Comparison of ENCODE assay signal across 13 mouse cellular contexts in the genomic region with DNA sequence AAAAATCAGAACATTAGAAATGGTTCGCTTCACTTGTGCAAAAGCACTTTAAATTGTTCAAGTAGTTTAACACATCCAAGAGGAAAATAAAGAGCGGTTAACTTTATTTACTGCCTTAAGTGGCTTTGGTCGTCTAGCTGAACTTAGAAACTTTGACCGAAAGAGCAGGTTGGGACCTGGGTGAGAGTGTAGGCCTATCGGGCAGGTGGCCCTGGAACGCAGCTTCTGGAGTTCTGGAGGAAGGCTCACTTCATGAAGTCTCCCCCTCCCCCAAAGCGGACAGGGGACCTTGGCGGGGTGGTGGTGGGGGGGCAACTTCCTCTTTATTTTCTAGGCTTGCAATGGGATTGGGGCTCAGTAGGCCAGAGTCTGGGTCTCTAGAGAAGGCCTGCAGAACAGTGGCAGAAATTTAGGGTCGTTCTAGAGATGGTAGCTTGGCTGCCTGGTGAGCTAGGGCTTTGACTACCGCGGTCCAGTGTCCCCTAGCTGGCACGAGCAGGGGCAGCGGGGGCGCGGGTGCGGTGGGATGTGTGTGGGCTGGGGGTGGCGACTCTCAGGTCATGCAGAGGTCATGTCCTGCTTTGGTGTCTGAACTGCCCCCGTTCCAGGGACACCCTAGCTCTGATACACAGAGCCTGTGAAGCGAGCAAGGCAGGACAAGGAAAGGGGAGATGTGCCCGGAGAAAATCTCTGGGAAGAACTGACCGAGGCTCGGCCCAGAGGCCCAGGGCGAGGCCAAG. TPM values are rescaled to one million over a fixed set of nuclear protein-coding genes. Genes with fewer than 3 reads are reported as not detected.
DNase-seq lines count a peak whose midpoint lies in the region; ATAC-seq and TF ChIP-seq lines count a peak whose summit lies in the region.
"Had no signal": no experiment of that assay in that cellular context is flagged by ENCODE, and none has a peak within 500 bp of the region (broad histone marks: within the 10 kb centered on the region; RNA-seq: fewer than 3 reads in every experiment).

No protein-coding gene starts in this region.

- H3K9ac ChIP-seq in forebrain, postnatal 0 days: no peak overlapping the region
- H3K9ac ChIP-seq in midbrain, embryonic 11.5 days (ENCODE audit: low read length): no peak overlapping the region
- H3K9ac ChIP-seq: embryonic facial prominence, embryonic 13.5 days had no signal

- H3K36me3 ChIP-seq in forebrain, postnatal 0 days (ENCODE audit: insufficient read depth): no peaks in the 10 kb centered on the region
- H3K36me3 ChIP-seq in midbrain, embryonic 11.5 days (ENCODE audit: control insufficient read depth, insufficient read depth, low read length): no peaks in the 10 kb centered on the region
- H3K36me3 ChIP-seq: embryonic facial prominence, embryonic 13.5 days had no signal

- no peak overlapping the region for H3K27ac ChIP-seq in forebrain, postnatal 0 days (ENCODE audit: low read depth, low read length)
- H3K27ac ChIP-seq in midbrain, embryonic 11.5 days (ENCODE audit: low read depth, low read length): no peak overlapping the region
- H3K27ac ChIP-seq: embryonic facial prominence, embryonic 13.5 days; gastrocnemius, adult 2 months had no signal

- H3K4me2 ChIP-seq in forebrain, postnatal 0 days (ENCODE audit: low read depth): no peak overlapping the region
- H3K4me2 ChIP-seq in midbrain, embryonic 11.5 days: no peak overlapping the region
- H3K4me2 ChIP-seq: embryonic facial prominence, embryonic 13.5 days had no signal

- peak; percentile 15 for DNase-seq in right cerebral cortex, postnatal 4 days
- no peak for DNase-seq in right cerebral cortex, postnatal 14 days
- DNase-seq in forebrain, postnatal 0 days: peak; percentile 37
- DNase-seq in midbrain, embryonic 11.5 days (ENCODE audit: low spot score, missing footprints): peak; percentile 93
- DNase-seq in gastrocnemius, postnatal 14 days: no peak
- no peak for DNase-seq in Muller cell, postnatal 12 days (ENCODE audit: inconsistent ontology term)
- no peak for DNase-seq in spleen, adult 18-20 months
- DNase-seq: cerebellum, adult 11 months; gastrocnemius, adult 2 months; lung, adult 2 months had no signal

- WGBS in forebrain, postnatal 0 days: 2% methylated on average over 23 of the region's 23 CpGs
- WGBS in midbrain, embryonic 11.5 days: 1% methylated on average over 23 of the region's 23 CpGs

- TF ChIP-seq CTCF in forebrain, postnatal 0 days (IDR thresholded peaks at IDR 0.05; ENCODE audit: low read depth): no peak

- intact Hi-C loops in gastrocnemius, postnatal 14 days (cut with DNase I; ENCODE audit: low total_unique reads): loop anchor here (10.0 kb wide), 1 partner anchor 170 kb away; no protein-coding TSS in a partner anchor

- H3K27me3 ChIP-seq in forebrain, postnatal 0 days (ENCODE audit: insufficient read depth, low read length): peaks cover 67% of the 10 kb centered on the region
- H3K27me3 ChIP-seq in midbrain, embryonic 11.5 days (ENCODE audit: control insufficient read depth, insufficient read depth, low read length): peaks cover 84% of the 10 kb centered on the region

- H3K9me3 ChIP-seq in forebrain, postnatal 0 days (ENCODE audit: low read length): no peaks in the 10 kb centered on the region
- no peaks in the 10 kb centered on the region for H3K9me3 ChIP-seq in midbrain, embryonic 11.5 days (ENCODE audit: control insufficient read depth, low read length)
- H3K9me3 ChIP-seq: embryonic facial prominence, embryonic 13.5 days had no signal

- H3K4me3 ChIP-seq in forebrain, postnatal 0 days (ENCODE audit: low read depth, low read length): no peak overlapping the region
- H3K4me3 ChIP-seq in midbrain, embryonic 11.5 days (ENCODE audit: low read depth, low read length): no peak overlapping the region
- H3K4me3 ChIP-seq: embryonic facial prominence, embryonic 13.5 days; gastrocnemius, adult 2 months had no signal

- ATAC-seq in forebrain, postnatal 0 days: no peak; the same call in 1 of the 2 replicates
- peak; percentile 51 for ATAC-seq in midbrain, embryonic 11.5 days (ENCODE audit: low FRiP score)

- H3K4me1 ChIP-seq in forebrain, postnatal 0 days (ENCODE audit: insufficient read depth): no peaks in the 10 kb centered on the region
- H3K4me1 ChIP-seq in midbrain, embryonic 11.5 days (ENCODE audit: control insufficient read depth, insufficient read depth, low read length): no peaks in the 10 kb centered on the region; the same call in 1 of the 2 replicates

RNA-seq across cellular contexts. Expression of a gene that starts 0.6 kb away (rescaled TPM):
- 1.1 and 4.3 TPM in 2 replicates for total RNA-seq in forebrain, postnatal 0 days (2014; rRNA removed)
- 0.57 and 1.5 TPM in 2 replicates for polyA plus RNA-seq in forebrain, postnatal 0 days (2015; fragmentation: Nextera tagmentation; extraction: Ambion mirVana)
- polyA plus RNA-seq in midbrain, embryonic 11.5 days (2014; fragmentation: Nextera tagmentation; extraction: Ambion mirVana): 2.0 and 2.4 TPM in 2 replicates
- total RNA-seq in gastrocnemius, postnatal 14 days (2021): not detected
- total RNA-seq: gastrocnemius, adult 2 months; heart, postnatal 25 days had no signal
- polyA plus RNA-seq: embryonic facial prominence, embryonic 13.5 days; kidney, embryonic 16.5 days; lung, adult 2 months had no signal

Comparison
In these comparisons a context has a peak if more than half of its experiments do, and no peak if none do; other contexts are left out.
1. DNase-seq: peak in right cerebral cortex, postnatal 4 days (single experiment), forebrain, postnatal 0 days (single experiment) and midbrain, embryonic 11.5 days (single experiment); none in right cerebral cortex, postnatal 14 days (single experiment), gastrocnemius, postnatal 14 days (single experiment), Muller cell, postnatal 12 days (single experiment) and spleen, adult 18-20 months (0 of 2).